Mouse (Mus musculus) cerebellum, adult 8-10 months (tissue): Measurements from ENCODE around the gene Oosp1.

Source experiments
- DNase-seq: peaks from one replicate; pipeline ENCODE4 v3.0.0; 2022

The Oosp1 gene

DNA sequence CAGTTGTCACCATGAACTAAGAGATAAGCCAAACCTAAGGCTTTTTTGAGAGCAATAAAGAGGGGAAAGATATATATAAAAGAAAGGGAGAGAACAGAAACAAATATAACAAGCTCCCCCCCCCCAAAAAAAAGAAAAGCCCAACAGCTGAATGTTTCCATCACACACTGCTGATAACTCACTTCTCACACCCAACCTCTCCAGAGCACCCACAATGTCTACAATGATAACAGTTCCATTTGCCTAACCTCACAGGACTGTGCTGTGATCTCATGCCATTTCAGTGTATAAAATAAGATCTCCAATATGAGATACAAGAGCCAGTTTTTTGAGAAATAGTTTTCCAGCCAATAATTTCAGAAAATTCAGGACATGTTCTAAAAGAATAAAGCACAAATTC lies 73.0 kb downstream of the Oosp1 start:
- DNase-seq = no peak
